Mouse (Mus musculus): Measurements from ENCODE around the gene Gmpr. TPM values are rescaled to one million over a fixed set of nuclear protein-coding genes. Genes with fewer than 3 reads are reported as not detected.

The Gmpr gene
- polyA plus RNA-seq, 1 experiment from 2014 or later = 14.0 TPM

DNA sequence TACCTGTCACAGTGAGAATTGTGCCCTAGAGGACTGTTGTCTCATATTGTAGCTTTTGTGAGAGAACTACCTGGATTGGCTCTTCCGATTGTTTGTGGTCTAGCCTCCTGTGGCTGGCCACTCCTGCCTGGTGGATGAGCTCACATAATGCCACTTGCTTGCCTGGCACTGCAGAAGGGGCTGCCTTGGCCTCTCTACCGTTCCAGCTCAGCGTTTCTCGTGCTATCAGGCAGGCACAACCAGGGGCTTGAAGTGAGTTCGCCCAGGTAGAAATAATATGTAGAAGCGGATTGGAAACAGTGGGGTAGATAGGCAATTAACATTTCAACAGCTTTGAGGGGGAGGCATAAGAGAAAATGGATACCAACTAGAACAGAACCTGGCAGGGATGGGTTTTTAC, 2.1 kb downstream of the Gmpr start:
- Histone ChIP-seq H3K9me3 (replicated peaks) (no peaks in the 10 kb centered on the region), H3K27me3 (peaks cover 16% of the 10 kb centered on the region), H3K4me1 (peaks cover 14% of the 10 kb centered on the region), H3K4me2 (no peak overlapping the region), H3K9ac (no peak overlapping the region), H3K36me3 (ENCODE audit: poor library complexity, severe bottlenecking) (no peaks in the 10 kb centered on the region), H3K27ac (no peak overlapping the region), H3K4me3 (no peak overlapping the region)
- 49% methylated on average over 6 of the region's 6 CpGs for WGBS
- no peak for ATAC-seq

GRCm38 (mm10) chr13:45511706-45512435, 4.6 kb downstream of the Gmpr start:
- no peak overlapping the region for H3K4me2 ChIP-seq
- H3K9ac ChIP-seq = no peak overlapping the region
- H3K4me3 ChIP-seq = no peak overlapping the region
- no peak overlapping the region for H3K27ac ChIP-seq
- H3K36me3 ChIP-seq (ENCODE audit: poor library complexity, severe bottlenecking) = no peaks in the 10 kb centered on the region
- H3K27me3 ChIP-seq = peaks cover 16% of the 10 kb centered on the region
- no peak for ATAC-seq
- H3K4me1 ChIP-seq = peaks cover 37% of the 10 kb centered on the region
- no peaks in the 10 kb centered on the region for H3K9me3 ChIP-seq (replicated peaks)
- 93% methylated on average over 6 of the region's 6 CpGs for WGBS

DNA sequence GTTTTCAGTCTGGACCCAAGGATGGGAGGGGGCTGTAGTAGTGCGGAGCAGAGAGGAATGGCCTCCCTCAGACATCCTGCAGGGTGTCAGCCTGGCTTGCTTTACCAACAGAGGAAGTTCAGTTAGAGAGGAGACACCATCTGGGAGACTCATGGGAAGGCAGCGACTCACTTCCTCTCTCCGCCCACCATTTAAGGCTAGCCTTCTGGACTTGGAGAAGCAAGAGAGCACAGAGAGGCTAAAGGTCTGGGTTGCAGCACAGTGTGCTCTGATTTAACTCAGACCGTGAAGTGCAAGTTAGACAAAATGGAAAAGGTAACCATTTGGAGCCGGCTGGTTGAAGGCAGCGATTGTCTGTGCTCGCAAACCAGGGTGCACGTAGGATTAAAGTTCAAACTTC, 5.3 kb downstream of the Gmpr start:
- 88% methylated on average over 8 of the region's 8 CpGs for WGBS

GRCm38 (mm10) chr13:45513009-45513984, 6.1 kb downstream of the Gmpr start:
- no peak overlapping the region for H3K4me2 ChIP-seq
- H3K4me1 ChIP-seq = peaks cover 35% of the 10 kb centered on the region
- H3K9ac ChIP-seq = no peak overlapping the region
- no peaks in the 10 kb centered on the region for H3K9me3 ChIP-seq (replicated peaks)
- H3K4me3 ChIP-seq = no peak overlapping the region
- no peak overlapping the region for H3K27ac ChIP-seq
- ATAC-seq = no peak
- H3K27me3 ChIP-seq = peaks cover 18% of the 10 kb centered on the region
- WGBS = 80% methylated on average over 12 of the region's 12 CpGs
- no peaks in the 10 kb centered on the region for H3K36me3 ChIP-seq (ENCODE audit: poor library complexity, severe bottlenecking)

More for the DNA sequence above, 5.3 kb downstream of the Gmpr start:
- H3K4me2 ChIP-seq = no peak overlapping the region
- no peaks in the 10 kb centered on the region for H3K9me3 ChIP-seq (replicated peaks)
- H3K36me3 ChIP-seq (ENCODE audit: poor library complexity, severe bottlenecking) = no peaks in the 10 kb centered on the region
- peaks cover 42% of the 10 kb centered on the region for H3K4me1 ChIP-seq
- peaks cover 16% of the 10 kb centered on the region for H3K27me3 ChIP-seq
- H3K9ac ChIP-seq = no peak overlapping the region
- no peak overlapping the region for H3K4me3 ChIP-seq
- no peak for ATAC-seq
- H3K27ac ChIP-seq = no peak overlapping the region

DNA sequence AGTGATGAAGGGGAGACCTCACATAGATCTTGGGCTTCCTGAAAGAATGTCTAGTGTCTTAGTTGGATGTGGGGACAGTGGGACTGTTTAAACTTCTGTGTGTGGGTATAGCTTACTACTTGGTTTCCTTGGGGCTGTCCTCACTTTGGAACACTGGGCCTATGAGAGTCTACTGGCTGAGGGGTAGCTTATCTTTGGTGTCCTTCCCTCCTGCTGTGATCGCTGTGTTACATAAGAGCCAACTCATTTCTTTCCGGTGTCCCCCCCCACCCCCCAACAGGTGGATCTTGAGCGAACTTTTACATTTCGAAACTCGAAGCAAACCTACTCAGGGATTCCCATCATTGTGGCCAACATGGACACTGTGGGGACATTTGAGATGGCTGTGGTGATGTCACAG, 6.9 kb downstream of the Gmpr start:
- Histone ChIP-seq H3K4me2 (no peak overlapping the region), H3K27me3 (peaks cover 11% of the 10 kb centered on the region), H3K9me3 (replicated peaks) (no peaks in the 10 kb centered on the region), H3K27ac (no peak overlapping the region), H3K9ac (no peak overlapping the region), H3K36me3 (ENCODE audit: poor library complexity, severe bottlenecking) (no peaks in the 10 kb centered on the region), H3K4me3 (no peak overlapping the region), H3K4me1 (peaks cover 30% of the 10 kb centered on the region)
- WGBS = 94% methylated on average over 5 of the region's 5 CpGs
- no peak for ATAC-seq

GRCm38 (mm10) chr13:45514832-45515422, 7.7 kb downstream of the Gmpr start:
- Histone ChIP-seq H3K4me3 (no peak overlapping the region), H3K36me3 (ENCODE audit: poor library complexity, severe bottlenecking) (no peaks in the 10 kb centered on the region), H3K4me1 (peaks cover 30% of the 10 kb centered on the region), H3K27me3 (peaks cover 7% of the 10 kb centered on the region; the same call in 1 of the 2 replicates), H3K9ac (no peak overlapping the region), H3K9me3 (replicated peaks) (no peaks in the 10 kb centered on the region), H3K27ac (no peak overlapping the region), H3K4me2 (no peak overlapping the region)
- 46% methylated on average over 8 of the region's 8 CpGs for WGBS
- no peak for ATAC-seq

DNA sequence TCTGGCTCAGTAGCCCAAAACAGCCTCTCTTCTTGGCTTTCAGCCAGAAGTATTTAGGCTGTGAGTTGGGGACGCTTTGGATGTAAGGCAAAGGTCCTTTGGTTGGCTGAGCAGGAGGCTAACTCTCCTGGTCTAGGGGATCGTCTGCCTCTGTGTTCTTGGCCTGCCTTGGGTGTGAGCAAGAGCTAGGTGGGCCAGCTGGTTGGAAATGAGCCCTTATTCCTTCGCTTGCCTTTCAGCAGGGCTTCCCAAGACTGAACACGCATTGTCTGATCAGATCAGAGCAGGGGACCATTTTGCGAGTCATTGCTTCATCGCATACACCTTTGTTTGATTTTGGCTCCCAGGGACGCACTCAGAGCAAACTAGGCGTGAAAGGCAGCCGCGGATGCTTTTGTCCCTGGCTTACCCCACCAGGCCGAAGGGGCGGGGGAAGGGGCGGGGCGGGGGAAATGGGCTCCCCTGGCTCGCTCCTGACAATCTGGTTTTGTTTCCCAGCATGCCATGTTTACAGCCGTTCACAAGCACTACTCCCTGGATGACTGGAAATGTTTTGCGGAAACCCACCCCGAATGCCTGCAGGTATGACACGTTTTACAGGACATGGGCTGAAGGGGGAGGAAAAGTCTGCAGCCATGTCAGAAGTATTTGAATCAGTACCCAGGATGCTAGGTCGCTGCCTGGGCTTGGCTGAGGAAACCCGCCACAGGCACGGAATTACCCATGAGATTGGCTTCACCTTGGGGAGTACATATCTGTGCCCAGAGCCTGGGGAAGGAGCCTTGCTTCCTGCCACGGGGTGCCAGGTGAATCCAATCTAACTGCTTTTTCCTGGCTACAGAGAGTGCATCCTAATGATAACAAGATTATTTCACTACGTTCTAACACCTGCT, 9.5 kb downstream of the Gmpr start:
- no peaks in the 10 kb centered on the region for H3K36me3 ChIP-seq (ENCODE audit: poor library complexity, severe bottlenecking)
- H3K4me1 ChIP-seq = peaks cover 30% of the 10 kb centered on the region
- peak overlapping the region; percentile 80 for H3K27ac ChIP-seq
- peak overlapping the region; percentile 63 for H3K4me2 ChIP-seq
- WGBS = 2% methylated on average over 24 of the region's 24 CpGs
- peak overlapping the region; percentile 61 for H3K9ac ChIP-seq
- H3K9me3 ChIP-seq (replicated peaks) = no peaks in the 10 kb centered on the region
- H3K27me3 ChIP-seq = 0 out of 2 replicates have a peak, but pooled peaks cover 3% of the 10 kb centered on the region
- ATAC-seq = peak; percentile 85
- H3K4me3 ChIP-seq = peak overlapping the region; percentile 31

- H3K36me3 ChIP-seq (ENCODE audit: poor library complexity, severe bottlenecking) = no peaks in the 10 kb centered on the region
- H3K9me3 ChIP-seq (replicated peaks) = no peaks in the 10 kb centered on the region
- no peak overlapping the region for H3K4me3 ChIP-seq
- H3K9ac ChIP-seq = no peak overlapping the region
- H3K4me2 ChIP-seq = no peak overlapping the region
- H3K27ac ChIP-seq = no peak overlapping the region
- no peak for ATAC-seq
- WGBS = 61% methylated on average over 3 of the region's 3 CpGs
- peaks cover 11% of the 10 kb centered on the region for H3K4me1 ChIP-seq
- no peaks in the 10 kb centered on the region for H3K27me3 ChIP-seq
Observed at GRCm38 (mm10) chr13:45524305-45524704, 17.1 kb downstream of the Gmpr start.

GRCm38 (mm10) chr13:45524791-45525435, 17.7 kb downstream of the Gmpr start:
- H3K27ac ChIP-seq = no peak overlapping the region
- no peak overlapping the region for H3K4me3 ChIP-seq
- no peak overlapping the region for H3K4me2 ChIP-seq
- H3K27me3 ChIP-seq = no peaks in the 10 kb centered on the region
- WGBS = 89% methylated on average over 6 of the region's 6 CpGs
- no peaks in the 10 kb centered on the region for H3K9me3 ChIP-seq (replicated peaks)
- no peak for ATAC-seq
- no peak overlapping the region for H3K9ac ChIP-seq
- H3K4me1 ChIP-seq = peaks cover 11% of the 10 kb centered on the region
- H3K36me3 ChIP-seq (ENCODE audit: poor library complexity, severe bottlenecking) = no peaks in the 10 kb centered on the region

DNA sequence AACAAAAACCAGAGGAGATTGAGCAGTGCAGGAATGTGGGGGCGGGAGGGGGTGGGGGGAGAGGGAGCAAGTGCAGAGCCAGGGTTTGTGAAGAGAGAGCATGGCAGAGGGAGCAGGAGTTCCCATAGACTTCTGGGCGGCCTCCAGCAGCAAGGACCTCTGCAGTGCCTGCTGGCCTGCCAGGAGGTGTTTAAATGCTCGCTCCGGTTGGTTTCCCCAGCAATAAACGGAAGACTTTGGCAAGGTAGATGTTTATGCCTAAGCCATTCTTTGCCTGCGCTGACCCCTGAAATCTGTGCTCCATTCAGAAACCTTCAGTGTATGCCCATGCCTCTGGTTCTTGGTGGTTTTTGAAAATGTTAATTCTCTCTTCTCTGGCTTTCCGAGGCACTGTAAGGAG, 19.0 kb downstream of the Gmpr start:
- Histone ChIP-seq H3K27me3 (no peaks in the 10 kb centered on the region), H3K27ac (0 out of 2 replicates have a peak overlapping the region, but pooled peaks have one; percentile 1), H3K4me1 (peaks cover 22% of the 10 kb centered on the region), H3K4me2 (no peak overlapping the region), H3K9ac (no peak overlapping the region), H3K4me3 (no peak overlapping the region), H3K9me3 (replicated peaks) (no peaks in the 10 kb centered on the region), H3K36me3 (ENCODE audit: poor library complexity, severe bottlenecking) (no peaks in the 10 kb centered on the region)
- ATAC-seq = peak; percentile 43
- 23% methylated on average over 7 of the region's 7 CpGs for WGBS

All from forebrain, embryonic 13.5 days (tissue).